7 mouse cellular contexts compared by ENCODE assay signal in the genomic region with DNA sequence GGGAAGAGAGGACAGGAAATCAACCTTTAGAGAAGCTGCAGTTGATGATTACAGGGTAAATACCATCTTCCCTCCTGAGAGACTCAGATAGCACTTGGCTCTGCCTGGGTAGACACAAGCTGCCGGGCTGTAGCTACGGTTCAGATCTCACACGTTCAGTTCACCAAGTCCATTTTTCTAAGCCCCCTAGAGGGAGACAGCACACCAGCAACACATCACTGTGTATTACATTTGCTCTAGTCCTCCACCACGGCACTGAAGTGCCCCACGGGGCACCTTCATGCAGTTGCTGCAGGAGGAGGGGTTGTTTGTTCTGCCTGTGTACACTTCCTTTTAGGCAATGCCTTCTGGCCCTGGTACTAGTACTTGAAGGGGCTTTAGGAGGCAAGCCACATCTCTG.
A peak's percentile ranks its signal among the peaks of the same experiment; 100 is the strongest.
DNase-seq lines count a peak whose midpoint lies in the region; ATAC-seq and TF ChIP-seq lines count a peak whose summit lies in the region.

No protein-coding gene starts in this region.

- no peak overlapping the region for H3K9ac ChIP-seq in embryonic facial prominence, embryonic 14.5 days (ENCODE audit: low read depth, low read length)
- H3K9ac ChIP-seq in hindbrain, embryonic 15.5 days: no peak overlapping the region
- H3K9ac ChIP-seq in midbrain, embryonic 11.5 days (ENCODE audit: low read length): no peak overlapping the region

- no peaks in the 10 kb centered on the region for H3K4me1 ChIP-seq in testis, adult 2 months (ENCODE audit: control insufficient read depth, insufficient read depth, low read length)
- no peaks in the 10 kb centered on the region for H3K4me1 ChIP-seq in embryonic facial prominence, embryonic 14.5 days (ENCODE audit: control insufficient read depth, insufficient read depth, low read length)
- no peaks in the 10 kb centered on the region for H3K4me1 ChIP-seq in hindbrain, embryonic 15.5 days (replicated peaks)
- H3K4me1 ChIP-seq in midbrain, embryonic 11.5 days (ENCODE audit: control insufficient read depth, insufficient read depth, low read length): no peaks in the 10 kb centered on the region

- DNase-seq in testis, postnatal 14 days (ENCODE audit: low spot score): no peak
- peak; percentile 61 for DNase-seq in embryonic facial prominence, embryonic 14.5 days (ENCODE audit: low spot score)
- DNase-seq in layer of hippocampus, postnatal 36 days: peak; percentile 22 to 31
- DNase-seq in midbrain, embryonic 11.5 days (ENCODE audit: low spot score, missing footprints): peak; percentile 67
- peak; percentile 14 to 64 for DNase-seq in spleen, postnatal 10 days (ENCODE audit: low spot score in 2 of 2)

- no peaks in the 10 kb centered on the region for H3K9me3 ChIP-seq in embryonic facial prominence, embryonic 14.5 days (ENCODE audit: control insufficient read depth, low read length)
- no peaks in the 10 kb centered on the region for H3K9me3 ChIP-seq in hindbrain, embryonic 15.5 days
- H3K9me3 ChIP-seq in midbrain, embryonic 11.5 days (ENCODE audit: control insufficient read depth, low read length): no peaks in the 10 kb centered on the region

- H3K4me2 ChIP-seq in embryonic facial prominence, embryonic 14.5 days (ENCODE audit: low read depth, low read length): no peak overlapping the region
- no peak overlapping the region for H3K4me2 ChIP-seq in hindbrain, embryonic 15.5 days
- no peak overlapping the region for H3K4me2 ChIP-seq in midbrain, embryonic 11.5 days

- H3K4me3 ChIP-seq in testis, adult 2 months (ENCODE audit: control insufficient read depth, low read depth, low read length): no peak overlapping the region
- H3K4me3 ChIP-seq in embryonic facial prominence, embryonic 14.5 days (ENCODE audit: low read depth, low read length): no peak overlapping the region
- H3K4me3 ChIP-seq in hindbrain, embryonic 15.5 days: no peak overlapping the region
- no peak overlapping the region for H3K4me3 ChIP-seq in midbrain, embryonic 11.5 days (ENCODE audit: low read depth, low read length)

- no peaks in the 10 kb centered on the region for H3K27me3 ChIP-seq in testis, adult 2 months (ENCODE audit: control insufficient read depth, insufficient read depth, low read length)
- no peaks in the 10 kb centered on the region for H3K27me3 ChIP-seq in embryonic facial prominence, embryonic 14.5 days (replicated peaks; ENCODE audit: control insufficient read depth, insufficient read depth, low read length)
- H3K27me3 ChIP-seq in hindbrain, embryonic 15.5 days: no peaks in the 10 kb centered on the region
- H3K27me3 ChIP-seq in midbrain, embryonic 11.5 days (ENCODE audit: control insufficient read depth, insufficient read depth, low read length): no peaks in the 10 kb centered on the region

- no peak for TF ChIP-seq POLR2A in testis, adult 2 months (IDR thresholded peaks at IDR 0.05; ENCODE audit: control insufficient read depth, low read depth, low read length)

- H3K27ac ChIP-seq in testis, adult 2 months (ENCODE audit: control insufficient read depth, insufficient read depth, low read depth, low read length): no peak overlapping the region
- no peak overlapping the region for H3K27ac ChIP-seq in embryonic facial prominence, embryonic 14.5 days (replicated peaks; ENCODE audit: low read depth, low read length)
- H3K27ac ChIP-seq in hindbrain, embryonic 15.5 days (replicated peaks): no peak overlapping the region
- H3K27ac ChIP-seq in midbrain, embryonic 11.5 days (ENCODE audit: low read depth, low read length): no peak overlapping the region

- TF ChIP-seq CTCF in testis, adult 2 months (IDR thresholded peaks at IDR 0.05; ENCODE audit: control insufficient read depth, insufficient read depth, insufficient replicate concordance, low read depth, low read length): peak; percentile 18; the same call in 1 of the 2 replicates

- WGBS in embryonic facial prominence, embryonic 14.5 days: 37% methylated on average over 5 of the region's 5 CpGs
- 19% methylated on average over 5 of the region's 5 CpGs for WGBS in hindbrain, embryonic 15.5 days
- WGBS in midbrain, embryonic 11.5 days: 53% methylated on average over 5 of the region's 5 CpGs

- no peaks in the 10 kb centered on the region for H3K36me3 ChIP-seq in testis, adult 2 months (ENCODE audit: control insufficient read depth, insufficient read depth, low read length)
- H3K36me3 ChIP-seq in embryonic facial prominence, embryonic 14.5 days (ENCODE audit: control insufficient read depth, insufficient read depth, low read length): no peaks in the 10 kb centered on the region
- no peaks in the 10 kb centered on the region for H3K36me3 ChIP-seq in hindbrain, embryonic 15.5 days
- no peaks in the 10 kb centered on the region for H3K36me3 ChIP-seq in midbrain, embryonic 11.5 days (ENCODE audit: control insufficient read depth, insufficient read depth, low read length)

- peak; percentile 74 for ATAC-seq in embryonic facial prominence, embryonic 14.5 days (ENCODE audit: low read depth)
- ATAC-seq in hindbrain, embryonic 15.5 days (ENCODE audit: low FRiP score, low read depth): peak; percentile 83
- ATAC-seq in midbrain, embryonic 11.5 days (ENCODE audit: low FRiP score): peak; percentile 55; the same call in 1 of the 2 replicates
